Mouse (Mus musculus) naive thymus-derived CD4-positive, alpha-beta T cell, adult 2 months (primary cell): ENCODE measurements around the gene Pltp.

Experiments
- DNase-seq: peaks from one replicate; pipeline ENCODE4 v3.0.0-alpha.2; 2011; ENCODE audit warnings: low read depth

The Pltp gene

GRCm38 (mm10) chr2:164857101-164857821 is at the start of gene Pltp:
Gene Pltp (minus strand): TSS chr2:164857711.
- DNase-seq = peak; percentile 66

GRCm38 (mm10) chr2:164906071-164906470 is 48.6 kb upstream of the Pltp start:
- DNase-seq = peak; percentile 43

- no peak for DNase-seq
Measured at GRCm38 (mm10) chr2:164903496-164903895, 46.0 kb upstream of the Pltp start.

GRCm38 (mm10) chr2:164901380-164901779 is 43.9 kb upstream of the Pltp start:
- DNase-seq = no peak

GRCm38 (mm10) chr2:164899723-164900459 is 42.4 kb upstream of the Pltp start:
- peak; percentile 69 for DNase-seq

GRCm38 (mm10) chr2:164899034-164899433 is 41.5 kb upstream of the Pltp start:
- DNase-seq = no peak

GRCm38 (mm10) chr2:164898008-164898407 is 40.5 kb upstream of the Pltp start:
- DNase-seq = no peak

- no peak for DNase-seq
Measured at GRCm38 (mm10) chr2:164895885-164896284, 38.4 kb upstream of the Pltp start.

GRCm38 (mm10) chr2:164894644-164895043 is 37.1 kb upstream of the Pltp start:
- DNase-seq = no peak

GRCm38 (mm10) chr2:164894048-164894447 is 36.5 kb upstream of the Pltp start:
- no peak for DNase-seq

- DNase-seq = no peak
Measured at GRCm38 (mm10) chr2:164892696-164893216, 35.2 kb upstream of the Pltp start.

- no peak for DNase-seq
Measured at GRCm38 (mm10) chr2:164891908-164892695, 34.6 kb upstream of the Pltp start.

- no peak for DNase-seq
Measured at GRCm38 (mm10) chr2:164891056-164891834, 33.7 kb upstream of the Pltp start.

GRCm38 (mm10) chr2:164890411-164891049 is 33.0 kb upstream of the Pltp start:
- DNase-seq = no peak

- DNase-seq = no peak
Measured at GRCm38 (mm10) chr2:164889960-164890359, 32.4 kb upstream of the Pltp start.

- no peak for DNase-seq
Measured at GRCm38 (mm10) chr2:164888996-164889395, 31.5 kb upstream of the Pltp start.

- no peak for DNase-seq
Measured at GRCm38 (mm10) chr2:164886617-164887016, 29.1 kb upstream of the Pltp start.

GRCm38 (mm10) chr2:164885788-164886187 is 28.3 kb upstream of the Pltp start:
- no peak for DNase-seq

- DNase-seq = no peak
Measured at GRCm38 (mm10) chr2:164882619-164883018, 25.1 kb upstream of the Pltp start.

GRCm38 (mm10) chr2:164879568-164880277 is 22.2 kb upstream of the Pltp start:
- DNase-seq = peak; percentile 99

GRCm38 (mm10) chr2:164879228-164879567 is 21.7 kb upstream of the Pltp start, which contains the start of gene Pcif1:
Gene Pcif1 (plus strand): TSS chr2:164879304.
- peak; percentile 98 for DNase-seq
